Mouse (Mus musculus) kidney, embryonic 14.5 days (tissue): Measurements from ENCODE around the gene Cav3. TPM values are rescaled to one million over a fixed set of nuclear protein-coding genes. Genes with fewer than 3 reads are reported as not detected.
A peak's percentile ranks its signal among the peaks of the same experiment; 100 is the strongest.

Experiments used
- ATAC-seq: fragments of 200-750 bp; cut with Nextera tagmentation; 2 replicates; pipeline ENCODE4 v1.8.0; 2017; ENCODE audit warnings: moderate number of reproducible peaks, mild to moderate bottlenecking, moderate TSS enrichment, moderate library complexity; ENCODE audit not compliant: low FRiP score, low TSS enrichment
- H3K27ac ChIP-seq: fragments of 300-500 bp; sonication (generic); 2 replicates; pipeline ENCODE4 v1.5.1; 2014; ENCODE audit warnings: low read depth, mild to moderate bottlenecking, low read length, moderate library complexity, mixed read lengths
- H3K27me3 ChIP-seq: fragments of 300-500 bp; sonication (generic); 2 replicates; pipeline ENCODE4 v1.6.1; 2014; ENCODE audit warnings: mild to moderate bottlenecking, low read length; ENCODE audit not compliant: control insufficient read depth, insufficient read depth
- H3K36me3 ChIP-seq: fragments of 300-500 bp; sonication (generic); 2 replicates; pipeline ENCODE4 v1.6.1; 2014; ENCODE audit warnings: low read length, mixed read lengths; ENCODE audit not compliant: control insufficient read depth, insufficient read depth
- H3K4me1 ChIP-seq: fragments of 300-500 bp; sonication (generic); 2 replicates; pipeline ENCODE4 v1.6.1; 2014; ENCODE audit warnings: low read length, mixed read lengths; ENCODE audit not compliant: control insufficient read depth, insufficient read depth
- H3K4me2 ChIP-seq: fragments of 300-500 bp; sonication (generic); replicated peaks from 2 replicates; pipeline ENCODE4 v1.6.1; 2014; ENCODE audit warnings: low read depth, mild to moderate bottlenecking, low read length
- H3K4me3 ChIP-seq: fragments of 300-500 bp; sonication (generic); 2 replicates; pipeline ENCODE4 v1.5.1; 2014; ENCODE audit warnings: mild to moderate bottlenecking, low read length
- H3K9ac ChIP-seq: fragments of 300-500 bp; sonication (generic); 2 replicates; pipeline ENCODE4 v1.6.1; 2014; ENCODE audit warnings: low read depth, mild to moderate bottlenecking, low read length, moderate library complexity
- H3K9me3 ChIP-seq: fragments of 300-500 bp; sonication (generic); 2 replicates; pipeline ENCODE4 v1.6.1; 2016; ENCODE audit warnings: low read length; ENCODE audit not compliant: control insufficient read depth
- WGBS: fragments of 180-500 bp; shearing (Covaris S2); extraction: QIAGEN DNeasy Blood & Tissue Kit; methylation state at CpG from one replicate; pipeline ENCODE4 v1.1.7; 2014; 5-methylcytosine and 5-hydroxymethylcytosine counted together
- polyA plus RNA-seq: library from polyadenylated mRNA; unstranded; fragments of >200 nt; fragmentation: Nextera tagmentation; extraction: Ambion mirVana; gene quantifications from 2 replicates; pipeline ENCODE4 v1.2.1, GENCODE M21; 2014

The Cav3 gene
- polyA plus RNA-seq, 1 experiment from 2014 or later = 0.31 TPM

DNA sequence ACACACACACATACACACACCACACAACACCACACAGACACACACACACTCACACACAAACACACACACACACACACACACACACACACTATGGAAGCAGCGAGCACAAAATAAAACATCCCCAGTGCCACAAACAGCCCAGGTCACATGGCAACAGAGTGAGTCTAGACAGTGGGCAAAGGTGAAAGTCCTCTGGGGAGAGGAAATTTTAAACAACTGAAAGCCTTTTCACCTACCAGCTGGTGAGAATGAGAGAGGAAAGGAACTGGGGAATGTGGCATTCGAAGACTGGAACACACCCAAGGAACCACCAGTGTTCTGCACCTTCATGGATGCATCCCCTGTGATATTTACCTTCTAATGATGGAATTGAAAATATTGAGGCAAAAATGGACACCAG lies 40.2 kb downstream of the Cav3 start:
- Histone ChIP-seq H3K9me3 (no peaks in the 10 kb centered on the region), H3K4me3 (no peak overlapping the region), H3K36me3 (no peaks in the 10 kb centered on the region), H3K4me2 (no peak overlapping the region), H3K27me3 (no peaks in the 10 kb centered on the region), H3K27ac (no peak overlapping the region), H3K9ac (no peak overlapping the region), H3K4me1 (peaks cover 20% of the 10 kb centered on the region)
- ATAC-seq = no peak
- WGBS = 72% methylated on average over 2 of the region's 2 CpGs

- 68% methylated on average over 2 of the region's 2 CpGs for WGBS
- no peak for ATAC-seq
Observed at GRCm38 (mm10) chr6:112501156-112501555, 41.9 kb downstream of the Cav3 start.

DNA sequence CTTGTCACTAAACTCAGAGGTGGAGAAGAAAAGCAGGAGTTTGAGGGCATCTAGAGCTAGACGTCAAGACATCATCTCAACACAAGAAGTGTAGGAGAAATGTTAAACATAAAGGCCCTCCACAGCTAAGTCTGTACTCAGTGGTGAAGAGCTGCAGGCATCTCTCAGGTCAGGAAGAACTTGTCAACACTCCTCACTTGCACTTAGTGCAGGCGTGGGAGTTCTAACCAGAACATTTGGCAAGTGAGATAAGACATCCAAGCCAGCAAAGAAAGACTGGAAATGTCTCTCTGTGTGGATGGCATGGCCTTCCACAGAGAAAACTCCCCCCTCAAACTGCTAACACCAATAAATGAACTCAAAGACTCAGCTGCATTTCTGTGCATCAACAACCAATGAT lies 48.3 kb downstream of the Cav3 start:
- no peaks in the 10 kb centered on the region for H3K27me3 ChIP-seq
- H3K9me3 ChIP-seq = no peaks in the 10 kb centered on the region
- H3K27ac ChIP-seq = no peak overlapping the region
- WGBS = 59% methylated on average over 2 of the region's 2 CpGs
- ATAC-seq = no peak
- 0 out of 2 replicates have a peak, but pooled peaks cover 6% of the 10 kb centered on the region for H3K4me1 ChIP-seq
- no peak overlapping the region for H3K9ac ChIP-seq
- H3K4me2 ChIP-seq = no peak overlapping the region
- no peaks in the 10 kb centered on the region for H3K36me3 ChIP-seq
- H3K4me3 ChIP-seq = no peak overlapping the region

More at GRCm38 (mm10) chr6:112501156-112501555, 41.9 kb downstream of the Cav3 start:
- Histone ChIP-seq H3K36me3 (no peaks in the 10 kb centered on the region), H3K4me1 (peaks cover 4% of the 10 kb centered on the region), H3K27ac (no peak overlapping the region), H3K9ac (no peak overlapping the region), H3K27me3 (no peaks in the 10 kb centered on the region), H3K4me2 (no peak overlapping the region), H3K4me3 (no peak overlapping the region), H3K9me3 (no peaks in the 10 kb centered on the region)

DNA sequence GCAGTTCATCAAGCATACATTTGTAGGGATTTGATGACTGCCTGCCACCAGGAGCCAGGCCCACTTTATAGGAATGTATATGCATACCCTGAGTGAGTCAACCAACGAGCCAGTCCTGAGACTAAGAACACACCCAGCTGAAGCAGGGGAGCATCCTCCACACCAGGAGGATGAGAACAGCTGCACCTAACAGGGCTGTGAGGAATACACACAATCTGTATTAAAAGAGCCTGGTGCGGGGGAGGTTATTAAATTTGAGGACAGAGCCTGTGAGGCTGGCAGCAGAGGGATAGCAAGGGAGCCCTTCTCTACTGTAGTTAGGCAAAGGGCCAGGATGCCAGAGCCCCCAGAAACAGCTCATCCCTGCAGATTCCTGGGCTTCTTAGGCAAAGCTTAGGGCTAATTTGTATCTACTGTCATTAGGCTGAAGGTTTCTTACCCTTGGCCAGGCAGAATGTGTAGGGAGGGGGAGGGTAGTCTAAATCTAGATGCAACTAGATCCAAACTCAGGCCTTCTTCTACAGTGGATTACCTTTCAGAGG lies 50.4 kb downstream of the Cav3 start:
- no peak overlapping the region for H3K4me3 ChIP-seq
- H3K9me3 ChIP-seq = no peaks in the 10 kb centered on the region
- H3K27me3 ChIP-seq = no peaks in the 10 kb centered on the region
- H3K4me1 ChIP-seq = 0 out of 2 replicates have a peak, but pooled peaks cover 6% of the 10 kb centered on the region
- H3K27ac ChIP-seq = no peak overlapping the region
- 49% methylated on average over 2 of the region's 2 CpGs for WGBS
- no peak overlapping the region for H3K4me2 ChIP-seq
- H3K36me3 ChIP-seq = no peaks in the 10 kb centered on the region
- peak; percentile 81; the same call in 1 of the 2 replicates for ATAC-seq
- no peak overlapping the region for H3K9ac ChIP-seq

GRCm38 (mm10) chr6:112510346-112510745 lies 51.0 kb downstream of the Cav3 start:
- Histone ChIP-seq H3K9ac (no peak overlapping the region), H3K4me2 (no peak overlapping the region), H3K9me3 (no peaks in the 10 kb centered on the region), H3K27me3 (no peaks in the 10 kb centered on the region), H3K27ac (no peak overlapping the region), H3K4me3 (no peak overlapping the region), H3K4me1 (0 out of 2 replicates have a peak, but pooled peaks cover 6% of the 10 kb centered on the region), H3K36me3 (no peaks in the 10 kb centered on the region)
- ATAC-seq = no peak
- WGBS = 48% methylated on average over 4 of the region's 4 CpGs

- WGBS = 94% methylated on average over 6 of the region's 6 CpGs
Observed at GRCm38 (mm10) chr6:112514591-112514990, 55.3 kb downstream of the Cav3 start.

GRCm38 (mm10) chr6:112516496-112516895 lies 57.2 kb downstream of the Cav3 start:
- Histone ChIP-seq H3K9me3 (no peaks in the 10 kb centered on the region), H3K9ac (no peak overlapping the region), H3K27ac (no peak overlapping the region), H3K4me3 (no peak overlapping the region), H3K36me3 (no peaks in the 10 kb centered on the region), H3K27me3 (no peaks in the 10 kb centered on the region), H3K4me1 (0 out of 2 replicates have a peak, but pooled peaks cover 8% of the 10 kb centered on the region), H3K4me2 (no peak overlapping the region)
- ATAC-seq = peak; percentile 89
- 0% methylated on average over 1 of the region's 1 CpGs for WGBS

More at GRCm38 (mm10) chr6:112514591-112514990, 55.3 kb downstream of the Cav3 start:
- H3K36me3 ChIP-seq = no peaks in the 10 kb centered on the region
- H3K4me2 ChIP-seq = no peak overlapping the region
- no peaks in the 10 kb centered on the region for H3K27me3 ChIP-seq
- H3K4me3 ChIP-seq = no peak overlapping the region
- no peaks in the 10 kb centered on the region for H3K9me3 ChIP-seq
- 0 out of 2 replicates have a peak, but pooled peaks cover 14% of the 10 kb centered on the region for H3K4me1 ChIP-seq
- H3K9ac ChIP-seq = no peak overlapping the region
- no peak for ATAC-seq
- no peak overlapping the region for H3K27ac ChIP-seq

GRCm38 (mm10) chr6:112517572-112517971 lies 58.3 kb downstream of the Cav3 start:
- Histone ChIP-seq H3K36me3 (no peaks in the 10 kb centered on the region), H3K27ac (no peak overlapping the region), H3K4me3 (no peak overlapping the region), H3K9ac (no peak overlapping the region), H3K27me3 (no peaks in the 10 kb centered on the region), H3K9me3 (no peaks in the 10 kb centered on the region), H3K4me1 (0 out of 2 replicates have a peak, but pooled peaks cover 8% of the 10 kb centered on the region), H3K4me2 (no peak overlapping the region)
- WGBS = 85% methylated on average over 3 of the region's 3 CpGs
- ATAC-seq = no peak

- ATAC-seq = no peak
- 0 out of 2 replicates have a peak, but pooled peaks cover 8% of the 10 kb centered on the region for H3K4me1 ChIP-seq
- no peaks in the 10 kb centered on the region for H3K27me3 ChIP-seq
- H3K36me3 ChIP-seq = no peaks in the 10 kb centered on the region
- no peaks in the 10 kb centered on the region for H3K9me3 ChIP-seq
- WGBS = 82% methylated on average over 3 of the region's 3 CpGs
- H3K9ac ChIP-seq = no peak overlapping the region
- no peak overlapping the region for H3K4me2 ChIP-seq
- no peak overlapping the region for H3K27ac ChIP-seq
- H3K4me3 ChIP-seq = no peak overlapping the region
Observed at GRCm38 (mm10) chr6:112517991-112518390, 58.7 kb downstream of the Cav3 start.
